Mouse (Mus musculus) olfactory bulb, adult 2 months (tissue): Measurements from ENCODE around the gene Wdr41.

ENCODE experiments used
- CTCF ChIP-seq: fragments of 200-500 bp; IDR thresholded peaks from 2 replicates; pipeline ENCODE4 v1.5.1; 2012; ENCODE audit warnings: low read depth, mild to moderate bottlenecking, low read length, moderate library complexity; ENCODE audit not compliant: insufficient read depth
- POLR2A ChIP-seq: fragments of 200-500 bp; IDR thresholded peaks from 2 replicates; pipeline ENCODE4 v1.6.1; 2012; ENCODE audit warnings: mild to moderate bottlenecking, low read depth, low read length, moderate library complexity; ENCODE audit not compliant: insufficient read depth

DNA sequence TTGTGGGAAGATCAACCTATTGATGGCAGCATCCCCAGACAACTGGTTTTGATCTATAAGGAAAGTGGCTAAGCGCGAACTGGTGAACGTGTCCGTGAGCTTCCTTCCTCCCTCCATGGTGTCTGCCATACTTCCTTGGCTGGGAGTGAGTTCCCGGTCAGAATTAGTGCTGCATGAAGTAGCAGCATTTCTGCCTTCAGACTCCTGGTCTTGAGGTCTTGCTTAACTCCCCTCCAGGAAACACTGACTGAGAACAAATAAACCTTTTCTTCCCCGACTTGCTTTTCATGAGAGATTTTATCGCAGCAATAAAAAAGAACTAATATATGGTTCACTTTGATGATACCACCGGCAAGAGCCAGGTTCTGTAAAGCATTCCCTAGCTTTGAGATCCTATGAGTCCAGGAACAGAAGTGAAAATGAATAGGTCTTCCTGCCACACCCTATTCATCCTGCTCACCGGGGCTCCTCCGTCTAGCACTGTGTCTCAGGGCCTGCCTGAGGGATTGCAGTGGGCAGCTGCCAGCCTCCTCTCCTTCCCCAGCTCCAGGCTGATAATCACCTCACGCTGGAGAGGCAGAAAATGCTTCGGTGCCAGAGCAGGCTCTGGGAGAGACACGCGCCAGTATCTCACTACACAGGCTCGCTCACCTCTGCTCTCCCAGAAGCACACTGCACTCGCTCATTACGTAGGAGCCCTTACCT lies 56.1 kb downstream of the Wdr41 start:
- no peak for TF ChIP-seq POLR2A
- TF ChIP-seq CTCF: no peak
